Mouse (Mus musculus): Measurements from ENCODE around the gene C2cd3.
A peak's percentile ranks its signal among the peaks of the same experiment; 100 is the strongest.

C2cd3 gene

DNA sequence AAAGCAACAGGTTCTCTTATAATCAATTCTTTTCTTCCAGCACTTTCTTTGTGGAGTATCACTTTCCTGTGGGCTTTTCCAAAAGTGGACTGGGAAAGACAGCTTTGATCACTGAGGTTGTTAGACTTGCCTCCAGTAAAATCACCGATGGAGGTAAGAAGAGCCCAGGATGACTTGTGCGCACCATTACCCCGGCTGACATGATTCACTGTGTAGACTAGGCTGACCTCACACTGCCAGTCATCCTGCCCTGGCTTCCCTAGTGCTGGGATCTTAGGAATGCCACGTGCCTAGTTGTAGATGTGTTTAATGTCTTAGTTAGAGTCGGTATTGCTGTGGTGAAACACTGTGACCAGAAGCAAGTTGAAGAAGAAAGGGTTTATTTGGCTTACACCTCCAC, 35.6 kb downstream of the C2cd3 start:
- no peak for DNase-seq

DNA sequence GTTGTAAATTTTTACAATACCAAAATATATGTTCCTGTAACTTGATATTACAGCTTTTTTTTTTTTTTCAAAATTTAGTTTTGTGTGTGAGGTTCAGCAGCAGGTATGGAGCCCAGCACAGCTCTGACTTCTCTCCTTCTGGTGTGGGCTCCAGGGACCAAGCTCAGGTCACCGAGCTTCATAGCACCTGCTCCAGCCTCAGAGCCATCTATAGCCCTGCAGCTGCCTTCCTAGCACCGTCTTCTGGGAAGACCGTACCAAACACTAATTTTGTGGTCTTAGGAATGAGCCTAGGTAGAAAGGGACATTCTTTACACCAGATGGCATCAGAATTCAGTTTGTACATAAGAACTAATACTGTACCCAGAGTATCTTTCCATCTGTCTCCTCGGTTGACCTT, 36.7 kb downstream of the C2cd3 start:
- no peak for DNase-seq

- DNase-seq = no peak
These were observed 53.8 kb downstream of the C2cd3 start for GRCm38 (mm10) chr7:100425795-100426194.

GRCm38 (mm10) chr7:100429102-100429501, 57.1 kb downstream of the C2cd3 start:
- peak; percentile 62 for DNase-seq

- DNase-seq = no peak
These were observed 57.9 kb downstream of the C2cd3 start for GRCm38 (mm10) chr7:100429911-100430310.

DNA sequence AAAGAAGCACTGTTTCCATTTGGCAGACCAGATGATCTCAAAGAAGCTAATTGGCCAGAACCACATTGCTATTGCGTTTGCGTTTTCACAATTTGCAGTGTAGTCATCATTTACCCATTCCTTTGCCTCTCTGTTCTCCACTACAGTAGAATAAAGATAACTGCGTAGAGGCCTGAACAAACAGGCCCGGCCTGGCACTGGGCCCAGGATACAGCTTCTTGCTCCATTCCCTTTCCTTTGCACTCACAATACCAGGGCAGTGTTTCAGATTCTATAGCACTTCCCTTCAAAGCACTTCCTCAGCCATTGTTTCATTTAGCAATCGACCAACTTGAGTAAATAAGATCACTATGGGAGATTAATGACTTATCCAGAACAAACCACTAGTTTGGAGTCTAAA, 59.1 kb downstream of the C2cd3 start:
- no peak for DNase-seq

- DNase-seq = no peak
These were observed 61.3 kb downstream of the C2cd3 start for GRCm38 (mm10) chr7:100433295-100433694.

DNA sequence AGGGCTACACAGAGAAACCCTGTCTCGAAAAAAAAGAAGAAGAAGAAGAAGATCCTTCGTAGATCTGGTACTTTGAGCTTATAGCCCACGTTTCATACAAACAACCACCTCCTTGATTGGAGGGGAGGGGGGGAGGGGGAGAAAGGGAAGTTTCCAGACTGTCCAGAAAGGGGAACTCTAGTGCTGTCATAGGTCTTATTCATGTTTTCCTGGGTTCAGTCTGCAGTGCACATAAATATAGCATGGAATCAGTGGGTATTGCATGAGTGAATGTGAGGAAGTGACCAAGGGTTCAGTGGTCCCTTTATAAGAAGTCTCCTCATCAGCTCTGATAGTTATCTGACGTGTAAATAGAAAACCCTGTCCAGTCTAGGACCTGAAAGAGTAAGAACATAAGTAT, 71.7 kb downstream of the C2cd3 start:
- no peak for DNase-seq

DNA sequence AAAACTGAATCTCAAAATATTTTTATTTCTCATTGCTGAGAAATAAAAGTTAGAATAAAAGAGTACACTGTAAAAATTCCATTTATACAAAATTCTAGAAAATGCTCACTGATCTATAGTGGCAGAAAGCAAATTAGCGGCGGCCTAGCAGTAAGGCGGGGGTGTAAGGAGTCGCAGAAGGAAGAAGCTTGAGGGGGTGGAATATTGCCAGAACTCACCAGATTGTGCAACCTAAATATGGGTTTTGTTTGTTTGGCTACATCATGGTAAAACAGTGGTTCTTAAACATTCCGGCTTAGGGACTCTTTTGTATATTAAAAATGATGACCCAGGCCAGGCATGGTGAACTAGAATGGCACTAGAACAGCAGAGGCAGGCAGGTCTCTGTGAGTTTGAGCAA, 74.2 kb downstream of the C2cd3 start:
- DNase-seq = no peak

DNA sequence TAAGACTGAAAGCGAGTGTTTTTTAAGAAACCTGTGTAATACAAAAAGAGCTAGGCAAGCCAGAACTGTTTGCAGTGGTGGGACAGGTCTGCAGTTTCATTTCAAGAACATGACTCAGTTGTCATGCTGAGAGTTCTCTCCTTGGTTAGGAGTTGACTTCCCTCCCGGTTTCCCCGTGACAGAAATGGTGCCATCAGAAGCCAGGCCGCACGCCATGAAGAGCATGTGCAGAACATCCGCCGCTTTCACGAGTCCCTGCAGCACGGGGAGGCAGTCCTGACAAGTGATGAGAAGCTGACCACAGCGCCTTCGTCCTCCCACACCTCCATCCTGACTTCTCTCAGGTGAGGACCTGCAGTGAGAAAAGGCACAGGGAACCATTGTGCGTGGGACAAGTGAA, 76.5 kb downstream of the C2cd3 start:
- DNase-seq = no peak

GRCm38 (mm10) chr7:100448985-100449384, 77.0 kb downstream of the C2cd3 start:
- DNase-seq = no peak

DNA sequence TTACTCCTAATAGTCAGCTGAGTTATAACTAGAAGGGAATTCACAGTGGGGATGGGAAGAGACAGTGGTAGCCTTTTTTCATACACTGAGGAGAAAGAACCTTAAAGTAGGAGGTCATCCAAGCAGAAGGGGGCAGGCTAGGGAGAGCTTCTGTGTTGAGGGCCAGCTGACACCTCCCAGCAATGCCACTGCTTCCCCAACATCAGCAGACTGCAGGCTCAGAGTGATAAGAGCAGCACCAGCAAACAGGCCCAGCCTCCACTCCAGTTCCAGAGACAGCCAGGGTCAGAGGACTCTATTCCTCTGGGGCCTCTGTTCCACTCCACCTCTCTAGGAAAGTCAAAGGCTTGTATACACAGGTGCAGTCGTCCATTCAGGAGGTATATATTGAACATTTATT, 86.1 kb downstream of the C2cd3 start:
- DNase-seq = no peak

- DNase-seq = no peak
These were observed 87.8 kb downstream of the C2cd3 start for GRCm38 (mm10) chr7:100459862-100460261.

DNA sequence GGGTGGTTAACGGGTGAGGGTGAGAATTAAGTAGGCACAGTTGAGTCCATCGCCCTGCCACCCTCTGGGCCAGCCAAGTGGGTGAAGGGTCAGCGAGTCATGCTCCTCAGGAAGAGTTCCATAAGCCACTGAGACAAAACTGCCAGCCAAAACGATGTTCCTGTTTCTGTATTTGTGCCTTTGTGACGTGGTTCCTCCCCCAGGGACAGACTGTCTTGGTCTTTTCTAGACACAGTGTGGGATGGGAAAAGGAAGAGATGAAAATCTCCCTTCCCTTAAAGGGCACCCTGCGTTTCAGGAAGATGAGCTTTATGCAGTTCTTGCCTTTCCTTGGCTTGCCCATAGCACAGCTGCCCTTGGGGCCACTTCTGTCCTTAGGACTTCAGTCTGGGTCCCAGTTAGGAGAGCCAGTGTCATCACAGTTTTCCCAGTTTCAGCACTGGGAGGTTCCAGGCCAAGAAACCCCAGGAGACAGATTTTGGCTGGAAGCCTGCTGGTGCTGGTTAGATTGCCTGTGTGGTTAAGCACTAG, 89.7 kb downstream of the C2cd3 start:
- no peak for DNase-seq

DNA sequence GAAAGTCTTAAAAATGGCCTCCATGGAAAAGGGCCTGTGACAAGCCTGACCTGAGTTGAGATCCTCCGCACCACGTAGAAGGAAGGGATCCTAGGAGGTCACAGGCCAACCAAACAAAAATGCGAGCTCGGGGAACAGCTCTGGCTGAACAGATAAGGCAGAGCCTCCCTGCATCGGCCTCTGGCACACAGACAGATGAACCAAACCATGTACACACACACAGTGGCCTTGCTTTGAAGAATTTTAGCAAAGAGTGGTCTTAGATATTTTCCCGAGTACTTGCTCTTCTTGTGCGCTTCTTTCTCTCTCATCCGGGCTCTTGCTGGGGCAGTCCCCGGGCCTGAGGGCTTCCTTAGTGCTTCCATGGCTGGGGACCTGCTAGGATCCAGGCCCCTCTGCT, 91.2 kb downstream of the C2cd3 start:
- no peak for DNase-seq

- DNase-seq = no peak
These were observed 91.7 kb downstream of the C2cd3 start for GRCm38 (mm10) chr7:100463757-100464156.

GRCm38 (mm10) chr7:100464248-100464647, 92.2 kb downstream of the C2cd3 start:
- DNase-seq = no peak

DNA sequence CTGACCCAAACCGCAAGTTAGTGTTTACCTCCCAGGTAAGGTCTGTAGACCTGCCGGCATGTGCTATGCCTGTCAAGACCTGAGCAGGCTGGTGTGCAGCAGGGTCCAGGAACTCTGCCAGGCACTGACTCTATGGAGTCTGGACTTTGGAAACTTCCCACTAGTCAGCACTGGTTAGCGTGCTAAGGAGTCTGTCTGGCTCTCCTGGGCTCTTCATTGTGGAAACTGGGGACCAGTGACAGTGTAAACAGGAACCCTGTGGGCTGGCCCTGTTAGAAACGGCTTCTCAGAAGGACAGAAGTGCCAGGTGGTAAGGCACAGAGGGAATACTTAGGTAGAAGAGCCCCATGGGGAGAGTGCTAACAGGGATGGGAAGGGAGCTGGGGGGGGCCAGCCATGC, 93.2 kb downstream of the C2cd3 start:
- DNase-seq = no peak

GRCm38 (mm10) chr7:100465656-100466309, 93.8 kb downstream of the C2cd3 start:
- DNase-seq = no peak

DNA sequence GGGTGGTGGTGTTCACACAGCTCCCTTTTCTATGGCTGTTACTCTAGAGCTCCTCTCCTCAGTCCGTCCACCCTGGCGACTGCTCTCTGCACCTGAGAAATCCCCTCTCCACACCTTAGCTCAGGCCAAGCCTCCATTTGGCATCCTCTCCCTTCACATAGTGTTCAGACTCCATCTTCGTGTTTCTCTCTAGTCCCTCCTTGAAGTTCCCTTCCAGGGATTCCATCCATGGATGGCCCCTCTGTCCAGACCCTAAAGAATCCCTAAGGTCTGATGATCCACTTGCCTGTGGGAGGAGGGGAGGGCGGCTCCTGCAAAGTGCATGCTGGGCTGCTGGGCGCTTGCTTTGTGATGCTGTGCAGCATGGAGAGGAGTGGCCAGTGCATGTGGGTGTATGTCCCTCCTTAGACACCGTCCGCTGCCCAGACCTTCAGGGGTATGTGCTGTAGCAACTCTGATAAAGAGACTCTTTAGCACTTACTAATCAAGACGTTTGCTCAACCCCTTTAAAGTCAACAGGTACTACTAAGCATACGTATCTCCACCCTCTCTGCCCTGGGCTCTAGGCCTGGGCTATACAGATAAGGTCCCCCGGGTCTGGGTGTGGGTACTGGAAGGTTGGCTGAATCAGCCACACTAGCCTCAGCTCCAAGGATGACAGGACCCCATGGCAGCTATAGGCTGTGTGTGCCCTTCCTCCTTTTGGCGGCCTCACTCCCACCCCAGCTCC, 94.9 kb downstream of the C2cd3 start:
- DNase-seq = no peak

DNA sequence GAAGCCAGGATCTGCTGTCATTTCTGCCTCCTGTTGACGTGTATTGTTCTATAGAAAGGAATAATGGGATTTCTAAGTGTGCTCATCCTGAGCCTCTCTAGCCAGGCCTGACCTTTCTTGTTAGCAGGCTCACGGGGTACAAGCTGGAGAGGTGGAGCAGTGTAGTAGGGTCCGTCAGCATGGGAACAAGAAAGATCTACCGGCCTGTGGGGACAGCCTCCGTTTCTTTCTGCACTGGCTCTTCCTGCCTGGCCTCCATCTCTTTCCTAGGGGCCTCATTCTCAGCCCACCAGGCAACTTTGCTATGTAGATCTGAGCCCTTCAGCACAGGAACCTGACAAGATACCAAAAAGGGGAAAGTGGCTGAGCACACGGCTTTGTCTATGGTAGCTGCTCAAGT, 96.7 kb downstream of the C2cd3 start:
- DNase-seq = no peak

DNA sequence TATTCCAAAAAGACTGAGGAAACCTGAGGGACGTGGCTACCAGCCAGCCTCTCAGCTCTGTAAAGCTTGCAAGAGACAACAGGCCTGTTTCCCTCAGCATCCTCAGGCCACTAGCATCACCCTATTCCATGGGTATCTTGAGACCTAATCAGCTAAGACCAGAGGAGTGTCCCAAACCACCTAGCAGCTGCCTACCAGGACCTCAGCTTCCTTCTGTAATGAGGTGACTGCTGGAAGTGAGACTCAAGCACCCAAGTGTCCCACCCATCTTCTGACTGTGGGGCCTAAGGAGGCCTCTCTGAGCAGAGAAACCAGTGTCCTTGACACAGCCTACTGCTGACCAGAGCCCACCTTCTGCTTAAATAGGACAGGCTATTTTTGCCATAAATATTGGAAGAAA, 97.5 kb downstream of the C2cd3 start:
- DNase-seq = no peak

GRCm38 (mm10) chr7:100470796-100471406, 98.9 kb downstream of the C2cd3 start:
- DNase-seq = no peak

DNA sequence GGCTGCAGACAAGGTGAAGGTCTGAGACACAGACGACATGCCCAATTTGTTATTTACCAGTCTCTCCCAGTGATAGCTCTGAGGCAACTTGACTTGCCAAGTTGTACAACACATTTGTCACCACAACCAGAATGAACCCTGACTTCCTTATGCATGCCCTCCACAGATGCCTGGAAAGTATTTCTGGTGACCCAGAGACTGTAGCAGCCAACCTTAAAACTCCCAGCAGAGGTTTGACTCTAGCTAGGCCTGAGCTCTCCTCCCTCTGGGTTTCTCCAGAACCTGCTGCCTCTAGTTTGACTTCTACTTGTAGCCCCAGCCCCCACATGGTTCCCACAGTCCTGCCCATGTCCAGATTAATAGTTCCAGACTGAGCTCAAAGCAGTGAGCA, 99.4 kb downstream of the C2cd3 start:
- no peak for DNase-seq

Measured in thymus, postnatal 4 days (tissue).